Mouse (Mus musculus) megakaryocyte-erythroid progenitor cell, adult 5-6 weeks (primary cell): ENCODE measurements around the gene Junb. TPM values are rescaled to one million over a fixed set of nuclear protein-coding genes. Genes with fewer than 3 reads are reported as not detected.

Experiments used
- ATAC-seq: replicated peaks from 2 replicates; pipeline ENCODE4 v1.8.0; 2016; ENCODE audit warnings: mild to moderate bottlenecking, inconsistent platforms; ENCODE audit not compliant: severe bottlenecking, poor library complexity, low FRiP score, low TSS enrichment
- total RNA-seq, 2 experiments: library from RNA; stranded (forward) in 1 of 2; stranded (reverse) in 1 of 2; fragments of 200-1000, 215-1000 nt in 1 of 2; fragments of >200 nt in 1 of 2; fragmentation: Nextera tagmentation in 1 of 2; gene quantifications; 2 replicates each; pipeline ENCODE4 v1.2.3; 2014 to 2017

Gene Junb
- total RNA-seq, 2 experiments from 2014 or later, result 4.1 to 74.2 TPM

GRCm38 (mm10) chr8:84946528-84947240 lies 31.8 kb downstream of the Junb start, which contains the start of gene Rtbdn:
Gene Rtbdn (plus strand): TSS chr8:84946991.
- no peak for ATAC-seq

- 0 out of 2 replicates have a peak, but pooled peaks have one; percentile 15 for ATAC-seq
These were observed 32.6 kb downstream of the Junb start for GRCm38 (mm10) chr8:84945633-84946527.

GRCm38 (mm10) chr8:84945235-84945632 lies 33.3 kb downstream of the Junb start:
- 0 out of 2 replicates have a peak, but pooled peaks have one; percentile 12 for ATAC-seq

- ATAC-seq, result peak; percentile 78
These were observed 33.9 kb downstream of the Junb start for GRCm38 (mm10) chr8:84944478-84945160.

DNA sequence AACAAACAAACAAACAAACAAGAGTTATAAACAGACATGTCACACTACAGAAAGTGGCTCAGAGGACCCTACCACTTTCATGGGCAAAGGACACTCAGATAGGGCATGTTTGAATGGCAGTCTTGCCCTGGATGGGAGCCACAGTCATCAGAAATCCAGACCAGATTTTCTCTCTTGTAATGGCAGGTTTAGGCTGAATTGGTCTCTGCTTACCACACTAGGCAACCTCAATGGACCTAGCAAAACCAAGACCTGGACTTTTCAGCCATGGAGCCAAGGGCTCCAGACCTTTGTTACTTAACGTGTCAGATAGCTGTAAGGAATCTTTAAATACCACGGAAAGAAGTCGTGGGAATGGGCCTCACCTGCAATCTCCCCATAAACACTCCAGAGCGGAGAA lies 34.8 kb downstream of the Junb start:
- ATAC-seq, result no peak

DNA sequence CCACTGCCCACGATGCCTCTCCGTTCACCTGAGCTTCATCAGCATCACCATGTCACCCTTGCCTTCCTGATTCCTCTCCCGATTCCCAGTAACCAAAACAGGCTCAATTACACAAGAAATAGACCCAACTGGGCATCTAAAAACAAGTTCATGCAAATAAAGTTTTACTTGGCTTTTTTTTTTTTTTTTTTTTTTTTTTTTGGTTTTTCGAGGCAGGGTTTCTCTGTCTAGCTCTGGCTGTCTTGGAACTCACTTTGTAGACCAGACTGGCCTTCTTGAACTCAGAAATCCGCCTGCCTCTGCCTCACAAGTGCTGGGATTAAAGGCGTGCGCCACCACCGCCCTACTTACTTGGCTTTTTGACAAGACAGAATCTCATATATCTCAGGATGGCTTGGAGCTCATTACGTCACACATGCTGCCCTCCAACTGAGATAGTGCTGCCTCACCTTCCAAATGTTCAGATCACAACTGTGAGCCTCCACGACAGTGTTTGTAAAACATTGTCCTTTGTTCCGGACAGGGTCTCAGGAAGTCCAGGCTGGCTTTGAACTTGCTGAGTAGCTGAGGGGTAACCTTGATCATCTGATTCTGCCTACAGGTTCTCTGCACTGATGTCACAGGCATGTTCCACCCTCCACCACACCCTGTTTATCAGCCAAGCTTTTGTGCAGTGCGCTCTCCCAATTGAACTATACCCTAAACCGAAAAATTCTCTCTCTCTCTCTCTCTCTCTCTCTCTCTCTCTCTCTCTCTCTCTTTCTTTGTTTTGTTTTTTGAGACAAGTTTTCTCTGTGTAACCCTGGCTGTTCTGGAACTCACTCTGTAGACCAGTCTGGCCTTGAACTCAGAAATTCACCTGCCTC lies 40.7 kb downstream of the Junb start:
- ATAC-seq, result 0 out of 2 replicates have a peak, but pooled peaks have one; percentile 20

DNA sequence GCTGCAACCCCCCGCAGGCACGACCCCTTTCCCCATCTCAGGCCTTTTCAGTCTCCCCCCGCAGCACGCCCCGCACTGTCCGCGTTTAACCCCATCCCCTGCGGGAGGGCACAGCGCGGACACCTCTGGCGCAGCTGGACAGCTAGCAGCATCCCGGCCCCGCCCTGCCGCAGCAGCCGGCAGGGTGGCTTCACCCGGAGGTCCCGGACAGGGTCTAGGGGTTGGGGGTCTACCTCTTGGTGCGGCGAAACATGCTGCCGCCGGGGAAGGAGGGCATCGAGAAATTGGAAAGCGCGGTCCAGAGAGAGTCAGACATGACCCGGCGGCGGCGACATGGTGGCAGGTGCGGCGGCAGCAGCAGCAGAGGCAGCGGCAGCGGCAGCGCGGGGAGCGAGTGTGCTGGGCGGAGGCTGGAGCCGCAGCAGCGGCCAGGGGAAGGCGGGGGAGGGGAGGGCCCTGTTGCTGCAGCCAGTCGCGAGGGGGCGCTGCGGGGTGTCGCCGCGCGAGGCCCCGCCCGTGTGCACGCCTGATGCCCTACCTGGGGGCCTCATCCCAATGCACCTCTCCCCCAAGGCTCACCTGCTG lies 41.5 kb downstream of the Junb start, which contains the start of gene Mast1:
Mast1 (minus strand) TSS at position 398 of the 585 bp plus-strand sequence.
- peak; percentile 72 for ATAC-seq

GRCm38 (mm10) chr8:84936041-84936961 lies 42.2 kb downstream of the Junb start:
- ATAC-seq, result peak; percentile 40

GRCm38 (mm10) chr8:84935489-84935888 lies 43.0 kb downstream of the Junb start:
- 0 out of 2 replicates have a peak, but pooled peaks have one; percentile 7 for ATAC-seq

GRCm38 (mm10) chr8:84934860-84935259 lies 43.7 kb downstream of the Junb start:
- no peak for ATAC-seq

DNA sequence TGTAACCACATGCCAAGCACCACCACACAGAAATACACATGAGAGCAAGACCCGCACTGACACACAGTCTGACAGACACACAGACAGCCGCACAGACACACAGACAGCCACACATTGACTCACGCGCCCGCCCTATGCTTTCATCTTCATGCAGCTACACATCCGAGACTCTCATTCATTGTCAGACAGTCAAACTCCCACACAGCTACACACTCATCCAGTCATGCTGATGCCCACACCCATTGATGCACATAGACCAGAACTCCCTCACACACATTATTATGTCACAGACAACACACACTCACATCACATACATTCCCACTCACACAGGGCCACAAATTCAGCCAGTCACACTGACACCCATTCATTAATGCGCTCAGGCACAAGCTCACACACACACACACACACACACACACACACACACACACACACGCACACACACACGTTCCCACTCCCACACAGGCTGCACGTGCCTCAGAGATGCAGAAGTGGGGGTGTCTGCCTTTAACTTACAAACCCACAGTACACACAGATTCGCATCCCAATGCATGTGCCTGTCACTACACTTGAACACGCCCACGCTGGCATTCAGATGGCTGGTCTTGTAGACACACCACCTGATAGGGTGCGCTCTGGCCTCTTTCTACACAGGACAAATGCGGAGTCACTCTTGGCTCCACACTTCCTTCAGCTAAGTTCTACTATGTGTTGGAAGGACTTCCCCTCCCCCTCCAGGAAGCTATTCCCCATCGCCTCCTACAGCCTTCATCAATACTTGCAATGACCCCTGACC lies 44.6 kb downstream of the Junb start:
- no peak for ATAC-seq

DNA sequence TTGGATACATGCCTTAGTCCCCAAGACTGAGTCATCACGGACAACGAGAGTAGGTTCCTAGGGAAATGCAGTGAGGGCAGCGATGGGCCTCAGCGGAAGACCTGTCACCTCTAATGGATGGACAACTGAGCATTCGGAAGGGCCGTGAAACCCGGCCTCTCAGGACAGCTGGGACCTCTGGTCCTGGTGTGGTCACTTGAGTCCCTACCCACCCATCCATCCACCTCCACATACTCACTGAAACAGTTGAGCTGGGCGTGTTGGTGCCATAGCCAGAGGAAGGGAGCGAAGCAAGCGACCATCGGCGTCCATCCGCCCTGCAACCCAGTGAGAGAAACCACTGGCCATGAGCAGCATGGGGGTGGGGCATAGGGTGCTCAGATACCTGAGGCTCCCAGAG lies 47.9 kb downstream of the Junb start:
- ATAC-seq, result no peak

- peak; percentile 70 for ATAC-seq
These were observed 49.8 kb downstream of the Junb start for GRCm38 (mm10) chr8:84928456-84929306.

DNA sequence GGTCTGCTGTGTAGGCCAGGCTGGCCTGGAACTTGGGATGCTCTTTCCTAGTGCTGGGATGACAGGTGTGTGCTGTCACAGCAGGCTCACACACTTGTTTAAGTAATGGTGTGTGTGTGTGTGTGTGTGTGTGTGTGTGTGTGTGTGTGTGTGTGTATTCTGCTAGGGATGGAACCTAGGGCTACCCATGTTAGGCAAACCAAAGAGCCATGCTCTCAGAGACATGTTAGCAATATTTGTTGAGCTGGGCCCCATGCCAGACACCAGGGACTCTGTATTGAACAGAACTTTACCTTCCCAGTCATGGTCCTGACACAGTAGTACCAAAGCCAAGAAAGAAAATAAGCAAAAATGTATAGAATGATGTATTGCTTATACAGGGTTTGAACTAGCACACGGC lies 51.0 kb downstream of the Junb start:
- ATAC-seq, result no peak

GRCm38 (mm10) chr8:84925557-84925956 lies 53.0 kb downstream of the Junb start:
- ATAC-seq, result no peak
